Mouse (Mus musculus) adrenal gland, postnatal 10 days (tissue): ENCODE data around the gene Dnmt3c. TPM values are rescaled to one million over a fixed set of nuclear protein-coding genes. Genes with fewer than 3 reads are reported as not detected.
"Not testable (repeated sequence)": the region's sequence is repeated elsewhere in the genome, so short reads cannot be mapped to it uniquely, and the experiment has no call there.

Source experiments
- DNase-seq: peaks from one replicate; pipeline ENCODE4 v3.0.0; 2021; ENCODE audit warnings: mixed read lengths
- long read RNA-seq, 2 experiments: library from polyadenylated mRNA; stranded (forward); transcript quantifications; one replicate each; pipeline ENCODE4 v2.0.0; 2021
- total RNA-seq, 2 experiments: library from RNA; stranded (reverse); gene quantifications; 2 replicates each; pipeline ENCODE4 v1.2.3; 2021

Gene Dnmt3c
- not detected for total RNA-seq
- long read RNA-seq, experiment 1, result 0 reads
- long read RNA-seq, experiment 2, result 0 reads

- DNase-seq, result no peak
Measured at GRCm38 (mm10) chr2:153696352-153696751, at the start of gene Dnmt3c. TSS of gene Dnmt3c (plus strand) at chr2:153696652.

GRCm38 (mm10) chr2:153648773-153649297, 47.6 kb upstream of the Dnmt3c start:
- DNase-seq, result no peak

GRCm38 (mm10) chr2:153649298-153650013, 47.0 kb upstream of the Dnmt3c start, which contains the start of gene Dnmt3b:
TSS of gene Dnmt3b (plus strand) at chr2:153649450.
- DNase-seq, result peak; percentile 74

- no peak for DNase-seq
Measured at GRCm38 (mm10) chr2:153650014-153650687, 46.3 kb upstream of the Dnmt3c start.

GRCm38 (mm10) chr2:153651681-153652080, 44.8 kb upstream of the Dnmt3c start:
- no peak for DNase-seq

- not testable (repeated sequence) for DNase-seq
Measured at GRCm38 (mm10) chr2:153657659-153658058, 38.8 kb upstream of the Dnmt3c start.

- peak; percentile 33 for DNase-seq
Measured at GRCm38 (mm10) chr2:153660616-153661015, 35.8 kb upstream of the Dnmt3c start.

GRCm38 (mm10) chr2:153665401-153665800, 31.1 kb upstream of the Dnmt3c start:
- DNase-seq, result no peak

- peak; percentile 11 for DNase-seq
Measured at GRCm38 (mm10) chr2:153668754-153669376, 27.6 kb upstream of the Dnmt3c start.

GRCm38 (mm10) chr2:153670111-153670510, 26.3 kb upstream of the Dnmt3c start:
- DNase-seq, result peak; percentile 56

- no peak for DNase-seq
Measured at GRCm38 (mm10) chr2:153672619-153673018, 23.8 kb upstream of the Dnmt3c start.

- DNase-seq, result not testable (repeated sequence)
Measured at GRCm38 (mm10) chr2:153675364-153675763, 21.1 kb upstream of the Dnmt3c start.

GRCm38 (mm10) chr2:153676944-153677343, 19.5 kb upstream of the Dnmt3c start:
- no peak for DNase-seq

GRCm38 (mm10) chr2:153677550-153677949, 18.9 kb upstream of the Dnmt3c start:
- no peak for DNase-seq

GRCm38 (mm10) chr2:153679959-153680358, 16.5 kb upstream of the Dnmt3c start:
- no peak for DNase-seq

- not testable (repeated sequence) for DNase-seq
Measured at GRCm38 (mm10) chr2:153693413-153693812, 3.0 kb upstream of the Dnmt3c start.

- DNase-seq, result peak; percentile 81
Measured at GRCm38 (mm10) chr2:153694462-153695085, 1.9 kb upstream of the Dnmt3c start.

- DNase-seq, result no peak
Measured at GRCm38 (mm10) chr2:153703389-153703788, 6.9 kb downstream of the Dnmt3c start.

- peak; percentile 35 for DNase-seq
Measured at GRCm38 (mm10) chr2:153710701-153711330, 14.4 kb downstream of the Dnmt3c start.

- DNase-seq, result peak; percentile 24
Measured at GRCm38 (mm10) chr2:153712646-153713091, 16.2 kb downstream of the Dnmt3c start.

GRCm38 (mm10) chr2:153713227-153713626, 16.8 kb downstream of the Dnmt3c start:
- DNase-seq, result peak; percentile 66

- DNase-seq, result not testable (repeated sequence)
Measured at GRCm38 (mm10) chr2:153717861-153718260, 21.4 kb downstream of the Dnmt3c start.
